Mouse (Mus musculus): ENCODE results near the gene Ghrh. TPM values are rescaled to one million over a fixed set of nuclear protein-coding genes. Genes with fewer than 3 reads are reported as not detected.
A peak's percentile ranks its signal among the peaks of the same experiment; 100 is the strongest.

Ghrh gene
- polyA plus RNA-seq, 1 experiment from 2014 or later: 1.00 TPM

- H3K36me3 ChIP-seq (replicated peaks): peaks cover 90% of the 10 kb centered on the region
- no peak for ATAC-seq (ENCODE audit: low FRiP score)
- H3K27ac ChIP-seq: 0 out of 2 replicates have a peak overlapping the region, but pooled peaks have one; percentile 50
- peaks cover 17% of the 10 kb centered on the region for H3K4me1 ChIP-seq
- H3K4me2 ChIP-seq: no peak overlapping the region
- WGBS: 91% methylated on average over 14 of the region's 14 CpGs
- H3K27me3 ChIP-seq: no peaks in the 10 kb centered on the region
- no peaks in the 10 kb centered on the region for H3K9me3 ChIP-seq
- H3K4me3 ChIP-seq (replicated peaks): no peak overlapping the region
- no peak overlapping the region for H3K9ac ChIP-seq
Observed at GRCm38 (mm10) chr2:157316358-157316933, 30.9 kb downstream of the Ghrh start.

- no peak for ATAC-seq (ENCODE audit: low FRiP score)
- Histone ChIP-seq H3K4me2 (no peak overlapping the region), H3K9ac (no peak overlapping the region), H3K9me3 (no peaks in the 10 kb centered on the region), H3K4me1 (peaks cover 17% of the 10 kb centered on the region), H3K27ac (peak overlapping the region; percentile 50; the same call in 1 of the 2 replicates), H3K4me3 (replicated peaks) (no peak overlapping the region), H3K36me3 (replicated peaks) (peaks cover 90% of the 10 kb centered on the region), H3K27me3 (no peaks in the 10 kb centered on the region)
- 89% methylated on average over 6 of the region's 6 CpGs for WGBS
Observed at GRCm38 (mm10) chr2:157315486-157315885, 31.8 kb downstream of the Ghrh start.

- H3K36me3 ChIP-seq (replicated peaks): peaks cover 93% of the 10 kb centered on the region
- WGBS: 47% methylated on average over 7 of the region's 7 CpGs
- H3K27ac ChIP-seq: peak overlapping the region; percentile 63
Observed at GRCm38 (mm10) chr2:157314310-157314709, 33.0 kb downstream of the Ghrh start.

GRCm38 (mm10) chr2:157313718-157314117 lies 33.6 kb downstream of the Ghrh start:
- ATAC-seq (ENCODE audit: low FRiP score): peak; percentile 67; the same call in 1 of the 2 replicates
- peaks cover 17% of the 10 kb centered on the region for H3K4me1 ChIP-seq
- H3K4me2 ChIP-seq: no peak overlapping the region
- peak overlapping the region; percentile 63 for H3K27ac ChIP-seq
- H3K9ac ChIP-seq: no peak overlapping the region
- peaks cover 97% of the 10 kb centered on the region for H3K36me3 ChIP-seq (replicated peaks)
- no peaks in the 10 kb centered on the region for H3K27me3 ChIP-seq
- no peaks in the 10 kb centered on the region for H3K9me3 ChIP-seq
- WGBS: 46% methylated on average over 3 of the region's 3 CpGs
- H3K4me3 ChIP-seq (replicated peaks): no peak overlapping the region

More at GRCm38 (mm10) chr2:157314310-157314709, 33.0 kb downstream of the Ghrh start:
- Histone ChIP-seq H3K4me2 (no peak overlapping the region), H3K4me3 (replicated peaks) (no peak overlapping the region), H3K27me3 (no peaks in the 10 kb centered on the region), H3K9me3 (no peaks in the 10 kb centered on the region), H3K4me1 (peaks cover 17% of the 10 kb centered on the region), H3K9ac (no peak overlapping the region)
- no peak for ATAC-seq (ENCODE audit: low FRiP score)

GRCm38 (mm10) chr2:157310963-157311637 lies 36.2 kb downstream of the Ghrh start:
- peaks cover 17% of the 10 kb centered on the region for H3K4me1 ChIP-seq
- H3K4me3 ChIP-seq (replicated peaks): no peak overlapping the region
- no peaks in the 10 kb centered on the region for H3K27me3 ChIP-seq
- H3K36me3 ChIP-seq (replicated peaks): peaks cover 92% of the 10 kb centered on the region
- H3K27ac ChIP-seq: no peak overlapping the region
- no peak for ATAC-seq (ENCODE audit: low FRiP score)
- WGBS: 89% methylated on average over 6 of the region's 6 CpGs
- H3K4me2 ChIP-seq: no peak overlapping the region
- H3K9ac ChIP-seq: no peak overlapping the region
- no peaks in the 10 kb centered on the region for H3K9me3 ChIP-seq

- Histone ChIP-seq H3K9me3 (no peaks in the 10 kb centered on the region), H3K4me1 (peaks cover 17% of the 10 kb centered on the region), H3K27me3 (no peaks in the 10 kb centered on the region), H3K4me2 (no peak overlapping the region), H3K36me3 (replicated peaks) (peaks cover 90% of the 10 kb centered on the region), H3K9ac (no peak overlapping the region), H3K4me3 (replicated peaks) (no peak overlapping the region), H3K27ac (no peak overlapping the region)
- ATAC-seq (ENCODE audit: low FRiP score): no peak
- WGBS: 97% methylated on average over 8 of the region's 8 CpGs
Observed at GRCm38 (mm10) chr2:157309611-157310010, 37.7 kb downstream of the Ghrh start.

- no peak for ATAC-seq (ENCODE audit: low FRiP score)
Observed at GRCm38 (mm10) chr2:157308273-157308917, 38.9 kb downstream of the Ghrh start.

GRCm38 (mm10) chr2:157307715-157308265 lies 39.5 kb downstream of the Ghrh start:
- 85% methylated on average over 4 of the region's 4 CpGs for WGBS
- no peak overlapping the region for H3K4me2 ChIP-seq
- no peak overlapping the region for H3K4me3 ChIP-seq (replicated peaks)
- no peak for ATAC-seq (ENCODE audit: low FRiP score)
- H3K27me3 ChIP-seq: no peaks in the 10 kb centered on the region
- no peaks in the 10 kb centered on the region for H3K9me3 ChIP-seq
- peaks cover 90% of the 10 kb centered on the region for H3K36me3 ChIP-seq (replicated peaks)
- H3K4me1 ChIP-seq: 0 out of 2 replicates have a peak, but pooled peaks cover 2% of the 10 kb centered on the region
- H3K27ac ChIP-seq: no peak overlapping the region
- no peak overlapping the region for H3K9ac ChIP-seq

More at GRCm38 (mm10) chr2:157308273-157308917, 38.9 kb downstream of the Ghrh start:
- Histone ChIP-seq H3K4me2 (no peak overlapping the region), H3K9me3 (no peaks in the 10 kb centered on the region), H3K4me1 (peaks cover 8% of the 10 kb centered on the region), H3K4me3 (replicated peaks) (no peak overlapping the region), H3K27ac (no peak overlapping the region), H3K27me3 (no peaks in the 10 kb centered on the region), H3K36me3 (replicated peaks) (peaks cover 90% of the 10 kb centered on the region), H3K9ac (no peak overlapping the region)
- 88% methylated on average over 2 of the region's 2 CpGs for WGBS

- 80% methylated on average over 7 of the region's 7 CpGs for WGBS
- no peak for ATAC-seq (ENCODE audit: low FRiP score)
- no peak overlapping the region for H3K9ac ChIP-seq
- H3K4me1 ChIP-seq: peaks cover 5% of the 10 kb centered on the region; the same call in 1 of the 2 replicates
- H3K36me3 ChIP-seq (replicated peaks): peaks cover 87% of the 10 kb centered on the region
- no peaks in the 10 kb centered on the region for H3K27me3 ChIP-seq
- H3K9me3 ChIP-seq: no peaks in the 10 kb centered on the region
- no peak overlapping the region for H3K4me2 ChIP-seq
- no peak overlapping the region for H3K4me3 ChIP-seq (replicated peaks)
- peak overlapping the region; percentile 46 for H3K27ac ChIP-seq
Observed at GRCm38 (mm10) chr2:157306091-157307032, 40.9 kb downstream of the Ghrh start.

- ATAC-seq (ENCODE audit: low FRiP score): no peak
- H3K36me3 ChIP-seq (replicated peaks): peaks cover 86% of the 10 kb centered on the region
- H3K9me3 ChIP-seq: no peaks in the 10 kb centered on the region
- no peak overlapping the region for H3K9ac ChIP-seq
- H3K4me3 ChIP-seq (replicated peaks): no peak overlapping the region
- no peak overlapping the region for H3K4me2 ChIP-seq
- H3K27me3 ChIP-seq: no peaks in the 10 kb centered on the region
- H3K4me1 ChIP-seq: peaks cover 5% of the 10 kb centered on the region; the same call in 1 of the 2 replicates
- WGBS: 39% methylated on average over 9 of the region's 9 CpGs
- no peak overlapping the region for H3K27ac ChIP-seq
Observed at GRCm38 (mm10) chr2:157303096-157303495, 44.2 kb downstream of the Ghrh start.

GRCm38 (mm10) chr2:157300051-157300450 lies 47.3 kb downstream of the Ghrh start:
- Histone ChIP-seq H3K4me3 (replicated peaks) (no peak overlapping the region), H3K27ac (no peak overlapping the region), H3K4me1 (peaks cover 5% of the 10 kb centered on the region; the same call in 1 of the 2 replicates), H3K9me3 (no peaks in the 10 kb centered on the region), H3K4me2 (no peak overlapping the region), H3K27me3 (no peaks in the 10 kb centered on the region), H3K36me3 (replicated peaks) (peaks cover 92% of the 10 kb centered on the region), H3K9ac (no peak overlapping the region)
- 95% methylated on average over 6 of the region's 6 CpGs for WGBS
- ATAC-seq (ENCODE audit: low FRiP score): no peak
